Mouse (Mus musculus) kidney, adult 2 months (tissue): ENCODE measurements around the gene Zfp616.

Experiments used
- CTCF ChIP-seq: fragments of 200-500 bp; conservative IDR thresholded peaks from 2 replicates; pipeline ENCODE4 v1.5.1; 2011; ENCODE audit warnings: low read depth, mild to moderate bottlenecking, control low read depth, low read length, moderate library complexity, mixed read lengths; ENCODE audit not compliant: insufficient read depth, insufficient read length
- POLR2A ChIP-seq: fragments of 200-500 bp; IDR thresholded peaks from one replicate; pipeline ENCODE4 v1.6.1; 2011; ENCODE audit warnings: low read depth, low read length, control low read depth

DNA sequence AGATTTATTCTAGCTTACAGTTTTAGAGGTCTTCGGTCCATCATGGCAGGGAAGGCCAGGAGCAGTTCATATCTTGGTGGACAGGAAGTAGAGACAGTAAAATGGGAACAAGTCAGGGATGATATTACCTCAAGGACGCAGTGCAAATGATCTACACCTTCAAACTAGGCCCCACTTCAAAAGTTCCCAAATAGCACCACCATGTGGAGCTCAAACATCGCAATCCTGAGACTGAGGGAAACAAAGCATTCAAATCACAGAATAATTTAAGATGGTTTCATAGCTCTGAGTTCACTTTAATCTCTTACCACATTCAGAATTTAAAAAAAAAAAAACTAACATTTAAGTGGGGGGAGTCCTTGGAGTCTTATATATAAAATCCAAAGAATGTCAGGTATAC lies 18.4 kb upstream of the Zfp616 start:
- TF ChIP-seq POLR2A = no peak
- TF ChIP-seq CTCF = no peak
